Mouse (Mus musculus): Measurements from ENCODE around the gene Slc38a2.

The Slc38a2 gene

GRCm38 (mm10) chr15:96717181-96717580, 17.7 kb upstream of the Slc38a2 start:
- DNase-seq = no peak

- no peak for DNase-seq
Observed at GRCm38 (mm10) chr15:96716371-96716770, 16.8 kb upstream of the Slc38a2 start.

DNA sequence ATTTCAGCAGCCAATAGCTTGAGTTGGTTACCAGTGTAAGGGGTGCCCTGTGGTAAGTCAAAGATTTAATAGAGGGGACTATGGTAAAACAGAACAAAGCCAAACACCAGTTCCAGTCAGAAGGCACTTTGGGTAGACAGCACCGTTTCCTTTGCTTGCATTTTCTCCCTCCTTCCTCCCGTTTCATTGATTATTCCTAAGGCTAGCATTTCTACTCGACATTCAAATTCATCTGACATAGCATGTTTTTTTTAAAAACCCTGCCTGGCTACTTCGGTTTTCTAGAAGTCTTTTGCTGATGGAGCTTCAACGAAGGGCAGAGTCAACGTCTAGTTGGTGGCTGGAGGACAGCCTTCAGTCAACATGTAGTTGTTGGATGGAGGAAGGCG, 16.2 kb upstream of the Slc38a2 start:
- DNase-seq = no peak

GRCm38 (mm10) chr15:96715079-96715691, 15.7 kb upstream of the Slc38a2 start:
- DNase-seq = no peak

GRCm38 (mm10) chr15:96714676-96715016, 15.1 kb upstream of the Slc38a2 start:
- no peak for DNase-seq

DNA sequence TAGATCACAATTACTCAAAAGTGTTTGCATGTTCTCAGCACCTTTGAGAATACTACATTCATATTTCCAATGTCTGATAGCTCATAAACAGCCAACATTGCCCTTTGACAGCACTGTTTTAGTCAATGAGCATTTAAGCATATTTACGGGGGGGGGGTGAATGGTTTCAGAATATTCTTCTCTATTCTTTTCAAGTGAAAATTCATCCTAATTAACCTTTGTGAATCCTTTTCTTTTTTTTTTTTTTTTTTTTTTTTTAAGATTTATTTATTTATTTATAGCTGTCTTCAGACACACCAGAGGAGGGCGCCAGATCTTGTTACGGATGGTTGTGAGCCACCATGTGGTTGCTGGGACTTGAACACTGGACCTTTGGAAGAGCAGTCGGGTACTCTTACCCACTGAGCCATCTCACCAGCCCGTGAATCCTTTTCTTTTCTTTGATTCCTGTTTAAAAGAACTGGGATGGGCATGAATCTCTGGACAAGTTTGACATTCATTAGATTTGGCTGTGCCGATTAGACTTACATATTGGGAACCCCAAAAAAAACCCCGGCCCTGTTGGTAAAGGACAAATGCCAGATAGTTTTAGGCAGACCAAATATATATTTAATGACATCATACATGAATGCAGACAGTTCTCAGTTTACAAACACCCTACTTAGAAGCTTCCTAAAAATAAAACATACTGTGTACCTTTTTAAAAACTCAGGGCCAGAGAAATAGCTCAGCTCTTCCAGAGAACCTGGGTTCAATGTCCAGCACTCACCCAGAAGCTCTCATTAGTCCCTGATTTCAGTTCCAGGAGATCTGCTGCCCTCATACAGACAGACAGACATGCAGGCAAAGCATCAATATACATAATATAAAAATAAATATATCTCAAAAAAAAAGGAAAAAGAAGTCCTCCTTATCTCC, 14.5 kb upstream of the Slc38a2 start:
- no peak for DNase-seq

DNA sequence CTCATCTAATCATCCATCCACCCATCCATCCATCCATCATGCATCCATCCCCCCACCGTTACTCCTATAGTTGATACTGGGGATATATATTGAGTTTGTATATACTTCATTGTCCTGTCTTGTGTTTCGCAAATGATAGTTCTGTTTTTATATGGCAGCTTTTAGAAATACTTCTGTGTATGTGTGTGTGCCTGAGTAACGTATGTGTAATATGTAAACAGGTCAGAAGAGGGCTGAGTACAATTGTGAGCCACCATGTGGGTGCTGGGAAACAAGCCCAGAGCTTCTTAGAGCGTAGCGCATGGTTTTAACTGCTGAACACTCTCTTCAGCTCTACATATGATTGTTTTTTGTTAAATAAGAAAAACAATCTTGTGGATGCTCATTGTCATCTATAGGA, 12.8 kb upstream of the Slc38a2 start:
- DNase-seq = no peak

DNA sequence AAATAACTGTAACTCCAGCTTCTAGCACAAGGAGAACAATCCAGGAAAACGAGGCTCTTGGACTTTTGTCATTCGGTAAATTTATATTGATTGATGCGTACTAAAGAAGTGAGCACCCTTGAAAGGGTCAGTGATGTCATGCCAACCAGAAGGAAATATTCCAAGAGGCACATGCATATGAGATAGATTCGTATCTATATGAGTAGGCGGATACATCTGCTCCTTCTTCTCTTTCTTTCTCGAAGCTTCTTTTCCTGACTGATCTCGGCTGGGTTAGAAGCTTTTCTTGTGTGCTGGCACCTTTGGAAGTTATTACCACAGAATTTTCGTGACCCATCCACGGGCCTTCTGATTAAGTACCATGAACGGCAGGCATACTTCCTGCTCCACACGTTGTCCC, 12.1 kb upstream of the Slc38a2 start:
- no peak for DNase-seq

GRCm38 (mm10) chr15:96710352-96711114, 11.0 kb upstream of the Slc38a2 start:
- peak in 1 of 2 experiments; percentile 45 for DNase-seq

- DNase-seq = peak; percentile 99
Observed at GRCm38 (mm10) chr15:96709491-96710351, 10.2 kb upstream of the Slc38a2 start.

GRCm38 (mm10) chr15:96708976-96709490, 9.5 kb upstream of the Slc38a2 start:
- peak in 1 of 2 experiments; percentile 45 for DNase-seq

DNA sequence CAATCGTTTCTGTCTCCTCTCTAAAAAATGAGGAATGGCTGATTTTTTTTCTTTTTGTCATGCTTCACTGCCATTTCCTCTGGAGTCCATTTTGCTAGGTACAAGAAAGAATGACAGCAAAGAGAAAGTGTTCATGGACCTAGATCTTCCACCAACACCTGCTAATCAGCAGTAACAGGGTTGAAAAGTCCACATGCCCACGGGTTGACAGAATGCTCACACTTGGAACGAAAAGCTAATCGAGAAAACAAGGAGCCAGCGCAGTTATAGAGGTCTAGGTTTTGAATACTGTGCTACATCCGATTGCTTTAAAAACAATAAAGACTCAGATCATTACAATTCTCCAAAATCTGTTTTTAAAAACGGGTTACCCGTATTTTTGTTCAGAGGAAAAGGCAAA, 8.9 kb upstream of the Slc38a2 start:
- no peak for DNase-seq

GRCm38 (mm10) chr15:96707936-96708335, 8.4 kb upstream of the Slc38a2 start:
- DNase-seq = no peak

DNA sequence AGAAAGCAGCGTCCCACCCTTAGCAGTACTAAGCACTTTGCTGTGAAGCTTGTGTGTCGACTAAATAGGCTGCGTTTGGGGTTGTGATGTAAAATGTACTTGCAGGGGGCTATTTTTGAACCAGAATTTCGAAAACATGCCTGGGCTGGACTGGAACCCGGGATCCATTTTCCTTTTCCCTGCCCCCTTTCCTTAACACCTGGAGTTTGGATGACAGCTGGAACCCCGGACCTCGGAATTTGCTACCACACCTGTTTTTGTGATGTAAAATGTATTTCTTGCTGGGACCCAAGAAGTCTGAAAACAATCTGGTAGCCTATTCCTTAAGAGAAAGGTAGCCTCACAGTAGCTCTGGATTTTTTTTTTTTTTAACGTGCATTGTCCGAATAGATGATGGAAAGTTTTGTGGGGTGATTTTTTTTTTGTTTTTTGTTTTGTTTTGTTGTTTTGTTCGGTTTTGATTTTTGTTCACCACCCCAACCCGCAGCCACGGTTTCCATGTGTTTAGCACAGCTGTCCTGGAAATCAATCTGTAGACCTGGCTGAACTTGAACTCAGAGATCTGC, 3.0 kb upstream of the Slc38a2 start:
- no peak for DNase-seq

- DNase-seq = no peak
Observed at GRCm38 (mm10) chr15:96700766-96701165, 1.2 kb upstream of the Slc38a2 start.

DNA sequence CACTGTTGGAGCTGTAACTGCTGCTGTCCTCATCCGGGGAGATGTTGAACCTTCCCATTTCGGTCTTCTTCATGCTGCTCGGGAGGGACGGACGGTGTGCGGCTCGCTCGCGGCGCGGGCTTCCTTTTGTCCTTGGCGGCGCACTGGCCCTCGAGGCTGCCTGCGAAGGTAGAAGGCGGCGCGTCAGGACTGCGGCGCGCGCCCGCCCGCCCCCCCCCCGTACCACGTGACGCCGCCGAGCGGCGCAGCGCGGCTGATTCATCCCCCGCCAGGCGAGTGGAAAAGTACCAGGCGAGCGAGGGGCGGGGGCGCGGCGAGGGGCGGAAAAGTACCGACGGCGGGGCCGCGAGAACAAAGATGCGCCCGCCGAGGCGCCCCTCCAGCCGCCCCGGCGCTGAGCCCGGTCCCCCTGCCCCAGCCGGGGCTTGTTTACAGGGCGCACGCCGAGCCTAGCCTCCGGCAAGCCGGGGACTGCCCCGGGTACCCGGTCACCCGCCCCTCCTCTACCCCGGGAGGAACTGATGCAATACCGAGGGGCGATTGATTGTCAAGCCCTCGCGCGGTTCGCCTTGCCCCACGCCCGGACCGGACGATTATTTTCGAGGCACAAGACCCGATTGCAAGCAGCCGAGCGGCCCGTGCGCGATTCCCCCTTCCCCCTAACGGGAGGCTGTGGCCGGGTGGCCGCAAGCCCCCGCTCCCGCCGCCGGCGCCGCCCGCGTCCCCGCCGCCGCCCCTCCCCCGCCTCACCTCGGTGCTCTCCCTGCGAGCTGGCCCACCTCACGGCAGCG, 677 bp downstream of the Slc38a2 start:
- DNase-seq = peak; percentile 91 to 95

- DNase-seq = peak in 1 of 2 experiments; percentile 40
Observed at GRCm38 (mm10) chr15:96697901-96698657, 1.5 kb downstream of the Slc38a2 start.

GRCm38 (mm10) chr15:96696486-96697284, 2.8 kb downstream of the Slc38a2 start:
- no peak for DNase-seq
